In genomic region chr13:82780826-82781225, GRCm38 (mm10) we compare ENCODE assay signal across 22 mouse cellular contexts.
A peak's percentile ranks its signal among the peaks of the same experiment; 100 is the strongest.
DNase-seq lines count a peak whose midpoint lies in the region; ATAC-seq and TF ChIP-seq lines count a peak whose summit lies in the region.
"Had no signal": no experiment of that assay in that cellular context is flagged by ENCODE, and none has a peak within 500 bp of the region (broad histone marks: within the 10 kb centered on the region; RNA-seq: fewer than 3 reads in every experiment).

No protein-coding gene starts in this region.

- no peak overlapping the region for H3K9ac ChIP-seq in midbrain, embryonic 14.5 days (replicated peaks; ENCODE audit: low read length)
- H3K9ac ChIP-seq in midbrain, postnatal 0 days (replicated peaks; ENCODE audit: low read length, poor library complexity, severe bottlenecking): no peak overlapping the region
- H3K9ac ChIP-seq: hindbrain, embryonic 13.5 days; liver, embryonic 15.5 days; neural tube, embryonic 15.5 days had no signal

- no peaks in the 10 kb centered on the region for H3K9me3 ChIP-seq in midbrain, embryonic 14.5 days (ENCODE audit: control insufficient read depth, low read length)
- H3K9me3 ChIP-seq in midbrain, postnatal 0 days (ENCODE audit: low read length): no peaks in the 10 kb centered on the region
- H3K9me3 ChIP-seq: hindbrain, embryonic 13.5 days; liver, embryonic 15.5 days; neural tube, embryonic 15.5 days had no signal

- no peak overlapping the region for H3K27ac ChIP-seq in midbrain, embryonic 14.5 days (replicated peaks; ENCODE audit: low read depth, low read length)
- H3K27ac ChIP-seq in midbrain, postnatal 0 days (ENCODE audit: low read depth, low read length): no peak overlapping the region
- H3K27ac ChIP-seq: hindbrain, embryonic 13.5 days; liver, embryonic 15.5 days; macrophage; neural tube, embryonic 15.5 days had no signal

- 41% methylated on average over 1 of the region's 1 CpGs for WGBS in midbrain, embryonic 14.5 days
- WGBS in midbrain, postnatal 0 days: 47% methylated on average over 1 of the region's 1 CpGs

- no peaks in the 10 kb centered on the region for H3K36me3 ChIP-seq in midbrain, embryonic 14.5 days (ENCODE audit: control insufficient read depth, insufficient read depth, low read length)
- no peaks in the 10 kb centered on the region for H3K36me3 ChIP-seq in midbrain, postnatal 0 days (ENCODE audit: insufficient read depth, low read length)
- H3K36me3 ChIP-seq: hindbrain, embryonic 13.5 days; liver, embryonic 15.5 days; neural tube, embryonic 15.5 days had no signal

- peak; percentile 76 for ATAC-seq in frontal cortex, adult (ENCODE audit: low TSS enrichment)
- no peak for ATAC-seq in midbrain, embryonic 14.5 days (ENCODE audit: low FRiP score, low TSS enrichment)
- no peak for ATAC-seq in midbrain, postnatal 0 days (ENCODE audit: low FRiP score)
- ATAC-seq: intestine, embryonic 16.5 days had no signal

- no peak overlapping the region for H3K4me2 ChIP-seq in midbrain, embryonic 14.5 days (ENCODE audit: low read length)
- H3K4me2 ChIP-seq in midbrain, postnatal 0 days (ENCODE audit: low read depth, low read length, poor library complexity, severe bottlenecking): no peak overlapping the region
- H3K4me2 ChIP-seq: heart, embryonic 11.5 days; hindbrain, embryonic 13.5 days; liver, embryonic 15.5 days; midbrain, embryonic 11.5 days; neural tube, embryonic 15.5 days had no signal

- no peak for DNase-seq in frontal cortex, postnatal 25 days (ENCODE audit: low spot score in 2 of 2)
- peak; percentile 19 for DNase-seq in kidney, adult 9 months
- no peak for DNase-seq in kidney, postnatal 25 days
- DNase-seq in midbrain, embryonic 14.5 days: peak; percentile 11
- DNase-seq in midbrain, postnatal 0 days (ENCODE audit: low spot score): no peak
- peak; percentile 72 for DNase-seq in brain, embryonic 14.5 days (ENCODE audit: low read depth)
- no peak for DNase-seq in spleen, adult 18-20 months
- DNase-seq: adrenal gland, postnatal 14 days; cerebellum, adult 18-20 months; cerebellum, postnatal 25 days; embryo, embryonic 11 days; heart, postnatal 10 days; thymus, postnatal 25 days had no signal

- TF ChIP-seq POLR2A in brain, embryonic 14.5 days (IDR thresholded peaks at IDR 0.05; ENCODE audit: borderline replicate concordance, extremely low read depth, insufficient read depth, insufficient read length, poor library complexity, severe bottlenecking): no peak

- H3K4me3 ChIP-seq in midbrain, embryonic 14.5 days (replicated peaks; ENCODE audit: low read depth, low read length): no peak overlapping the region
- no peak overlapping the region for H3K4me3 ChIP-seq in midbrain, postnatal 0 days (ENCODE audit: low read depth, low read length)
- H3K4me3 ChIP-seq: hindbrain, embryonic 13.5 days; liver, embryonic 15.5 days; neural tube, embryonic 15.5 days had no signal

- H3K27me3 ChIP-seq in midbrain, embryonic 14.5 days (ENCODE audit: control insufficient read depth, insufficient read depth, low read length): no peaks in the 10 kb centered on the region
- no peaks in the 10 kb centered on the region for H3K27me3 ChIP-seq in midbrain, postnatal 0 days (ENCODE audit: insufficient read depth, low read length)
- H3K27me3 ChIP-seq: CH12.LX; hindbrain, embryonic 13.5 days; liver, embryonic 15.5 days; neural tube, embryonic 15.5 days had no signal

- no peaks in the 10 kb centered on the region for H3K4me1 ChIP-seq in midbrain, embryonic 14.5 days (ENCODE audit: control insufficient read depth, insufficient read depth, low read length)
- H3K4me1 ChIP-seq in midbrain, postnatal 0 days (ENCODE audit: insufficient read depth, low read length): no peaks in the 10 kb centered on the region
- H3K4me1 ChIP-seq: hindbrain, embryonic 13.5 days; liver, embryonic 15.5 days; neural tube, embryonic 15.5 days had no signal

- no peak for TF ChIP-seq CTCF in midbrain, postnatal 0 days (IDR thresholded peaks at IDR 0.05)
- no peak for TF ChIP-seq CTCF in brain, embryonic 14.5 days (IDR thresholded peaks at IDR 0.05; ENCODE audit: borderline replicate concordance, extremely low read depth, insufficient read depth, insufficient read length)

Comparison
In these comparisons a context has a peak if more than half of its experiments do, and no peak if none do; other contexts are left out.
1. DNase-seq: peak in kidney, adult 9 months (single experiment), midbrain, embryonic 14.5 days (single experiment) and brain, embryonic 14.5 days (single experiment); none in frontal cortex, postnatal 25 days (0 of 2), kidney, postnatal 25 days (0 of 2), midbrain, postnatal 0 days (single experiment) and spleen, adult 18-20 months (0 of 2).